In the genomic region with DNA sequence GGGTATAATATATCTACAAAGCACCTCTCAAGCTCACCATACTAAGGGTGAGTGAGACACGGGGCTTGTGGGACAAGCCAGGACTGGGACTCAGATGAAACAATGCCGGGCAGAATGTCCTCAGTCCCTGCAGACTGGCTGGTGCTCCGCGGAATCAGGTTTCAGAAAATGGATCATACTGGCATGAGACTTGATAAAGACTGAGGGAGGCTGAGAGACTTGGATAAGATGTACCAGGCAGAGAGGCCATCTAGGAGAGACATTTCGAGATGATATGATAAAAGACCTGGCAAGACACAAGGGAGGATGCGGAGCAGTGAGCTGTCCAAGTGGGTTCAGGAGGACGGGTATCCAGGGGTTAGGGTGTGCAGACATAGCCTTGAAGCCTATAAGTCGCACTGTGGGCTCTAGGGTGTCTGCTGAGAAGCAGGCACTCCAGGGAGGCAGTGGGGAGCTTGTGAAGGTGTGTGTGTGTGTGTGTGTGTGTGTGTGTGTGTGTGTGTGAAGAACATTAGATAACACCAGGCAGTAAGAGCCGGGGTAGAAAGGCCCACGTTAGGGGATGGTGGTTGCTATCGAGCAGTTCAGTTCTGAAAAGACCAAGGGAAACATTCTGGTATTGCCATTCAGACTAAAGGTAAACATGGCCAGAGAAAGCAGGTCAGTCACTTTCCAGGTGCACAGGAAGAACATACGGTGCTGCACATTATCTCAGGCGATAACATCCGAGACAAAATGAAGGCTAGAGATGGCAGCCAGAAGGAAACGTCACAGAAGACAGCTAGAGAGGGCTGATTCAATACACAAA, we compare ENCODE assay signal across 8 mouse cellular contexts. TPM values are rescaled to one million over a fixed set of nuclear protein-coding genes. Genes with fewer than 3 reads are reported as not detected.
A peak's percentile ranks its signal among the peaks of the same experiment; 100 is the strongest.
DNase-seq lines count a peak whose midpoint lies in the region; ATAC-seq and TF ChIP-seq lines count a peak whose summit lies in the region.

No protein-coding gene starts in this region.

- no peaks in the 10 kb centered on the region for H3K27me3 ChIP-seq in hindbrain, embryonic 12.5 days
- no peaks in the 10 kb centered on the region for H3K27me3 ChIP-seq in megakaryocyte, embryonic 14.5 days (replicated peaks)

- peak overlapping the region; percentile 96 for H3K4me3 ChIP-seq in left cerebral cortex, adult 2 months
- H3K4me3 ChIP-seq in hindbrain, embryonic 12.5 days: peak overlapping the region; percentile 97
- H3K4me3 ChIP-seq in megakaryocyte, embryonic 14.5 days (replicated peaks): peak overlapping the region; percentile 99

- DNase-seq in left cerebral cortex, adult 2 months (ENCODE audit: extremely low spot score in 1 of 2, low spot score in 2 of 2): no peak
- DNase-seq in left cerebral cortex, postnatal 14 days (ENCODE audit: low spot score in 2 of 2): no peak
- peak; percentile 45 for DNase-seq in cerebellum, adult 9-11 months
- peak; percentile 61 for DNase-seq in thymus, postnatal 25 days
- no peak for DNase-seq in left cerebral cortex, adult 11 months (ENCODE audit: low spot score)
- no peak for DNase-seq in ovary, postnatal 14 days (ENCODE audit: low spot score)

- peaks cover 20% of the 10 kb centered on the region for H3K4me1 ChIP-seq in hindbrain, embryonic 12.5 days
- peaks cover 52% of the 10 kb centered on the region for H3K4me1 ChIP-seq in megakaryocyte, embryonic 14.5 days

- peak overlapping the region; percentile 96 for H3K27ac ChIP-seq in left cerebral cortex, adult 2 months
- H3K27ac ChIP-seq in hindbrain, embryonic 12.5 days: peak overlapping the region; percentile 90

- H3K9ac ChIP-seq in hindbrain, embryonic 12.5 days: peak overlapping the region; percentile 93

- no peaks in the 10 kb centered on the region for H3K9me3 ChIP-seq in hindbrain, embryonic 12.5 days (replicated peaks)
- no peaks in the 10 kb centered on the region for H3K9me3 ChIP-seq in megakaryocyte, embryonic 14.5 days

- peak overlapping the region; percentile 68 for H3K4me2 ChIP-seq in hindbrain, embryonic 12.5 days (replicated peaks)

- TF ChIP-seq CTCF in left cerebral cortex, adult 2 months (IDR thresholded peaks at IDR 0.05): no peak

- ATAC-seq in hindbrain, embryonic 12.5 days (ENCODE audit: low FRiP score): no peak; the same call in 1 of the 2 replicates

- WGBS in hindbrain, embryonic 12.5 days: 58% methylated on average over 15 of the region's 15 CpGs

- H3K36me3 ChIP-seq in hindbrain, embryonic 12.5 days: no peaks in the 10 kb centered on the region
- no peaks in the 10 kb centered on the region for H3K36me3 ChIP-seq in megakaryocyte, embryonic 14.5 days (replicated peaks; ENCODE audit: low read length)

- intact Hi-C loops in left cerebral cortex, adult 2 months (cut with DNase I): loop anchor here (5.0 kb wide), 4 partner anchors 40 to 300 kb away; a partner anchor contains a TSS
- intact Hi-C loops in left cerebral cortex, postnatal 14 days (cut with DNase I): loop anchor here (5.0 kb wide), 1 partner anchor 50 kb away; no protein-coding TSS in a partner anchor

RNA-seq across cellular contexts. Expression of a gene that starts 10.1 kb away (rescaled TPM):
- total RNA-seq in left cerebral cortex, adult 2 months (2021): 100 to 1,000 TPM; 102 to 114 TPM
- total RNA-seq in left cerebral cortex, postnatal 14 days (2021): 100 to 1,000 TPM; 102 to 105 TPM
- 103 and 113 TPM in 2 replicates for polyA plus RNA-seq in hindbrain, embryonic 12.5 days (2016; fragmentation: Nextera tagmentation; extraction: Ambion mirVana)
- polyA plus RNA-seq in megakaryocyte, embryonic 14.5 days (2012; ENCODE audit: insufficient read depth, low replicate concordance): 2.8 and 25.4 TPM in 2 replicates

RNA-seq across cellular contexts. Expression of a gene that starts 42.0 kb away (rescaled TPM):
- total RNA-seq in left cerebral cortex, adult 2 months (2021): 10 to 100 TPM; 54.5 to 55.6 TPM
- total RNA-seq in left cerebral cortex, postnatal 14 days (2021): 10 to 100 TPM; 49.1 to 52.4 TPM
- polyA plus RNA-seq in hindbrain, embryonic 12.5 days (2016; fragmentation: Nextera tagmentation; extraction: Ambion mirVana): 73.3 and 77.5 TPM in 2 replicates
- 1.6 TPM in 1 of 2 replicates, not detected in the other for polyA plus RNA-seq in megakaryocyte, embryonic 14.5 days (2012; ENCODE audit: insufficient read depth, low replicate concordance)

RNA-seq across cellular contexts. Expression of a gene that starts 42.3 kb away (rescaled TPM):
- 10 to 100 TPM; 55.1 to 57.7 TPM for total RNA-seq in left cerebral cortex, adult 2 months (2021)
- 10 to 100 TPM; 73.0 to 75.9 TPM for total RNA-seq in left cerebral cortex, postnatal 14 days (2021)
- 113 and 119 TPM in 2 replicates for polyA plus RNA-seq in hindbrain, embryonic 12.5 days (2016; fragmentation: Nextera tagmentation; extraction: Ambion mirVana)
- polyA plus RNA-seq in megakaryocyte, embryonic 14.5 days (2012; ENCODE audit: insufficient read depth, low replicate concordance): 5.1 TPM in 1 of 2 replicates, not detected in the other

Comparison
In these comparisons a context has a peak if more than half of its experiments do, and no peak if none do; other contexts are left out.
1. DNase-seq: peak in cerebellum, adult 9-11 months (single experiment) and thymus, postnatal 25 days (single experiment); none in left cerebral cortex, adult 2 months (0 of 2), left cerebral cortex, postnatal 14 days (0 of 2), left cerebral cortex, adult 11 months (single experiment) and ovary, postnatal 14 days (single experiment).
2. Peak in every context shown above with its lines, with median percentiles within 50 percentile points of each other: H3K4me3 ChIP-seq.